Mouse (Mus musculus) spleen, adult 12 weeks (tissue): ENCODE results near the gene Pbx4.

Experiments
- DNase-seq: peaks from one replicate; pipeline ENCODE4 v3.0.0; 2022; ENCODE audit warnings: low spot score

Gene Pbx4

GRCm38 (mm10) chr8:69901484-69902162 lies 69.3 kb downstream of the Pbx4 start:
- DNase-seq, result peak; percentile 96

DNA sequence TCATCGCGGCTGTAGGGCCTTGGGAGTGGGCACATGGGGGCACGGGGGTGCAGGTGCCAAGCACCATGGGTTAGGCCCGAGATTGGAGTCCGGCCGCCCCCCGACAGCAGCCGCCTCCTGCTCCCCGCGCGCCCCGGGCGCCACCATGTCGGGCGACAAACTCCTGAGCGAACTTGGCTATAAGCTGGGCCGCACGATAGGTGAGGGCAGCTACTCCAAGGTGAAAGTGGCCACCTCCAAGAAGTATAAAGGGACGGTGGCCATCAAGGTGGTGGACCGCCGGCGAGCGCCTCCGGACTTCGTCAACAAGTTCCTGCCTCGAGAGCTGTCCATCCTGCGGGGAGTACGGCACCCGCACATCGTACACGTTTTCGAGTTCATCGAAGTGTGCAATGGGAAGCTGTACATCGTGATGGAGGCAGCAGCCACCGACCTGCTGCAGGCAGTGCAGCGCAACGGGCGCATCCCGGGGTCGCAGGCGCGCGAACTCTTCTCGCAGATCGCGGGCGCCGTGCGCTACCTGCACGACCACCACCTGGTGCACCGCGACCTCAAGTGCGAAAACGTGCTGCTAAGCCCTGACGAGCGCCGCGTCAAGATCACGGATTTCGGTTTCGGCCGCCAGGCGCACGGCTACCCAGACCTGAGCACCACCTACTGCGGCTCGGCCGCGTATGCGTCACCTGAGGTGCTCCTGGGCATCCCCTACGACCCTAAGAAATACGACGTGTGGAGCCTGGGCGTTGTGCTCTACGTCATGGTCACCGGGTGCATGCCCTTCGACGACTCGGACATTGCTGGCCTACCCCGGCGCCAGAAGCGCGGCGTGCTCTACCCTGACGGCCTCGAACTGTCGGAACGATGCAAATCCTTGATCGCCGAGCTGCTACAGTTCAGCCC lies 70.1 kb downstream of the Pbx4 start, which contains the start of the genes Tssk6, Ndufa13 and Yjefn3:
Gene Tssk6 (plus strand): TSS at position 22 of the 900 bp plus-strand sequence.
Gene Ndufa13 (minus strand): TSS at position 396 of the 900 bp plus-strand sequence.
Gene Yjefn3 (minus strand): TSS at position 550 of the 900 bp plus-strand sequence.
- no peak for DNase-seq

GRCm38 (mm10) chr8:69903063-69903542 lies 70.8 kb downstream of the Pbx4 start:
- DNase-seq, result peak; percentile 92

DNA sequence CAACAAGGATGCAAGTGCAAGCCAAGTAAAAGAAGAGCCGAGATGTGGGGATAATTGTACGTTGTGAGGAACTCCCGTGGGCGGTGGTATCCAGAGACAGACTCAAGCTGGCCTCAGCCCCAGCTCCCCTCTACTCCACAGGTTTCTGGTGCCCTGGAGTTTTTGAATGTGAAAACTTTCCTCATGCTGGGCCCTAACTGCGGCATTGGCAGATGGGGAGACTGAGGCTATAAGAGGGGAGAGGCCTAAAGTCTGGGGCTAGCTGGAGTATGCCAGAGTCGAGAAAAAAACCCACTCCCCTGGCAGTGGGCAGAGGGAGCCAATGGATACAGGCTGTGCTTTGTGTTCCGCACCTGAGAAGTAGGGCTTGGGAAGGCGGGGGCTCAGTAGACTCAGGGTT lies 71.8 kb downstream of the Pbx4 start:
- DNase-seq, result no peak

GRCm38 (mm10) chr8:69906260-69906659 lies 74.0 kb downstream of the Pbx4 start:
- no peak for DNase-seq

- no peak for DNase-seq
These were observed 74.8 kb downstream of the Pbx4 start for GRCm38 (mm10) chr8:69907106-69907505.

DNA sequence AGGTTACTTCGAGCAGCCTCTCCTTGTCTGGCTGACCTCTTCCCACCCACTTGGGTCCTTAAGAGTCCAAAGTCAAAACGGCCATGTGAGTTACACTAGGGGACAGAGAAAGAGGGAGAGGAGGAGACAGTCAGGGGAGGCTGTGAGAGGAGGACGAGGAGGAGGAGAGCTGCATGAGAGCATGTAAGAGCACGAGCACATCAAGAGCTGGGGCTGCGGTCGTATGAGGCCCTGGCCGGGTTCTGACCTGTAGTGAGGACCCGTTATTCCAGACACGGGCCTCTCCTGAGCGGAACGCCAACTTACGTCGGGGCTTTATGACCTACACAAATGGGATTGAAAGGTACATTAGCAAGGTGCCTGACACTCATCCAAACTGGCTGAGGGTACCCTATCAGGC lies 79.6 kb downstream of the Pbx4 start:
- no peak for DNase-seq

GRCm38 (mm10) chr8:69912478-69913074 lies 80.3 kb downstream of the Pbx4 start:
- DNase-seq, result no peak

- no peak for DNase-seq
These were observed 82.2 kb downstream of the Pbx4 start for GRCm38 (mm10) chr8:69914526-69914925.

DNA sequence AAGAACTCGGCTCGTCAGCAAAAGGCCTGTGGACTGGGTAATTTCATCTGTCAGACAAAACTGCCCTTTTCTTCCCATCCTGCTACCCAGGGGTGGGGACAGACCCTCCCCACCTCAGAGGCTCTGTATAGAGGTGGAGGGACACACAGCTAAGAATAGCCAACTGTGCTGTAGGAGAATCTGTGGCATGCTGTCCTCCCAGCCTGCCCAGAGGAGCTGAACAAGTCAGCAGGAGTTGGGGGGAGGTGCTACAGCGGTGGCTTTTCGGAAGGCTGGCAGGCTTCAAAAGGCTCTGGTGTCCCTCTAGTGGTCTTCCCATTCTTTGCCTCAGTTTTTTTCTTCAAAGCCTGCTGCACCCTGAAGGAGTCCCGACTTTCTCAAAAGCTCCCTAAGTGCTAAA lies 83.5 kb downstream of the Pbx4 start:
- DNase-seq, result no peak

DNA sequence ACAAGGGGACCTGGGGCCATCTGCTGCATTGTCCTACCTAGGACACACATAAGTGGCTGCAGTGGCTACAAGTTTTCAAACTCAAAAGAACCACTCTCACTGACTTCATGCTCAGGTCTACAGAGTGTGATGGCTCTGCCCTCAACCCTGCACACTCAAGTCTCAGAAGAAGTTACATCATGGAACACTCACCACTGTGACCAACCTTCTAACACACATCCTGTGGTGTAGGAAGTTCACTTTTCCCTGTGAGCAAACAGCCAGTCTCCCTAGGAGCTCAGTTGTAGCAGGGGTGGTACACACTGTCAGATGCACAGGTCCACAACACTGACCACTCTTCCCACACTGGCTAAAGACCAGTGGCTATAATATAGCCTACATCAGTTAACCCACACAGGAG lies 86.2 kb downstream of the Pbx4 start:
- no peak for DNase-seq

DNA sequence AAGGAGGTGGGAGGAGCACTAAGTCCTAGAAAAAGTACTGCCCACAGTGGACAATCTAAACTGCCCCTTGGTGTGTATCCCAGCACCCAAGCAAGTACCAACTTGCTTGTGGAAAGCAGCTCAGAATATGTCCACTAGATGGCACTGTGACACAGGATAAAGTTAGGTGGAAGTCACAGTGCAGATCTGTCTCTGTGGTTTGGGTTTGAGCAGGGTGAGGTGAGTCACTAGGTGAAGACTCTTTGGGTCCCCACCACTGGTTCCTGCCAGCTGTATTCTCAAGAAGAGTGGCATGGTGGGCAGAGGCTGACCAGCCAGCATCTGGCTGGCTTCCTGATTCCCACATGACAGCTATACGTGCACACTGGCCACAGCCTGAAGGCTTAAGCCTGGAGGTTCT lies 86.7 kb downstream of the Pbx4 start:
- peak; percentile 58 for DNase-seq

GRCm38 (mm10) chr8:69919876-69920662 lies 87.8 kb downstream of the Pbx4 start:
- DNase-seq, result peak; percentile 63

DNA sequence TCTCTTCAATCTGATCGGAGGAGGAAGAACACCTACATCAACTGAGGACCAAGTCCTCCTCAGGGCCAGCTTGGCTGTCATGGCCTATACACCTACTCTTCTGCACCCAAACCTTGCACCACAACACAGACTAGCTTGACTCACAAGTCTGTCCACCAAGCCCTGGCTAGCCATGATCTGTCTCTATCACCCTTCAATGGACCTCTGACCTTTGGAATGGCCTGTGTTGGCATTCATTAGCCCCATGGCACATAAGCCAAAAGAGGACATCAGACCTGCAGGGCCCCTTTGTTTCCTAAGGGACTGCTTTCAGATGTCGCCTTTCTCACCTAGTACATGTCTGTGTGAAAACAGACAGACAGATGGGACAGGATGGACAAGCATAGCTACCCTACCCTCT lies 88.8 kb downstream of the Pbx4 start:
- no peak for DNase-seq
